Mouse (Mus musculus): ENCODE results near the gene Fxyd4. TPM values are rescaled to one million over a fixed set of nuclear protein-coding genes. Genes with fewer than 3 reads are reported as not detected.

Gene Fxyd4
- polyA plus RNA-seq, 1 experiment, result 0.64 TPM

DNA sequence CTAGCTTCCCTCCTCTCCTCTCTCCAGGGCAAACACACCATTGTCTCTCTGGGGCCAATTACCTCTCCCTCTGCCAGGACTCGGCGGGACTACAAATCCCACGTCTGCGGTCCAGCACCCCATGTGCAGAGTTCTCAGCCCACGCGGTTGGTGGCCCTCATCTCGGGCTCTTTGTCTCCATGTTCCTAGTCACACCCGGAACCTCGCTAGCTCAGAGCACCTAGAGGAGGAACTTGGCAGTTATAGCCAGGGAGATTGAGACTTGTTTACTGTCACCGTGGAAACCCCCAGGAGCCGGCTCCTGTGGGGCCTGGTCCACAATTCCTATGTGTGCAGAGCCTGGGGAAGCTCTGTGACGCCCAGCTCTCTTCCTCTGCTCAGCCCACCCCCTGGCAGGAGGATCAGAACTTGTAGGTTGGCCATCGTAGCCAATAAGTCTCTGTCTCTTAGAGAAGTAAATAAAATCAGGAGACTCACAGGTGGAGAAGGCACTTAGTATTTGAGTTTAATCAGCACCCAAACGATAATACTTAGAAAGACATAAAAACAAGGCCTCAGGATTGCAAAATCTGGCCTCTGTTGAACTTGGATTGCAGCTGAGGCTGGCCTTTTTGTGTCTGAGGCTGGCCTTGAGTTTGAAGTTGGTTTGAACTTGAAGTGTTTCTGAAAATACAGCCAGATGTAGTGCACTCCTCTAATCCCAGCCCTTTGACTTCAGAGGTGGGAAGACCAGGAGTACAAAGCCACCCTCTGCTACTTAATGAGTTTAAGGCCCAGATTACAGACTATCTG lies 45.9 kb downstream of the Fxyd4 start:
- H3K36me3 ChIP-seq (ENCODE audit: control insufficient read depth, insufficient read depth), result no peaks in the 10 kb centered on the region
- H3K4me2 ChIP-seq (ENCODE audit: low read depth), result no peak overlapping the region
- H3K4me3 ChIP-seq, result no peak overlapping the region
- TF ChIP-seq TCF3 (IDR thresholded peaks at IDR 0.05; ENCODE audit: insufficient read length, low read depth), result no peak
- TF ChIP-seq MYOG (IDR thresholded peaks at IDR 0.05; ENCODE audit: control insufficient read depth in 1 of 3, insufficient read depth in 1 of 3, insufficient read length in 2 of 3, low read depth in 2 of 3), result no peak
- TF ChIP-seq CEBPB (IDR thresholded peaks at IDR 0.05; ENCODE audit: insufficient read depth, poor library complexity, severe bottlenecking), result no peak
- TF ChIP-seq MYOD1 (IDR thresholded peaks at IDR 0.05; ENCODE audit: control insufficient read depth in 1 of 3, insufficient read length in 2 of 3, low read depth in 2 of 3), result no peak
- TF ChIP-seq SRF (IDR thresholded peaks at IDR 0.05; ENCODE audit: control insufficient read depth, insufficient read length, low read depth), result no peak
- TF ChIP-seq REST (IDR thresholded peaks at IDR 0.05; ENCODE audit: insufficient read depth, insufficient read length), result no peak
- TF ChIP-seq E2F4 (IDR thresholded peaks at IDR 0.05; ENCODE audit: insufficient read depth), result no peak
- no peak for TF ChIP-seq MAX (IDR thresholded peaks at IDR 0.05; ENCODE audit: low read depth)
- TF ChIP-seq USF1 (IDR thresholded peaks at IDR 0.05; ENCODE audit: low read depth), result no peak
- no peak for TF ChIP-seq POLR2A (IDR thresholded peaks at IDR 0.05; ENCODE audit: insufficient read length, low read depth)
- TF ChIP-seq POLR2AphosphoS2 (IDR thresholded peaks at IDR 0.05; ENCODE audit: insufficient read length, low read depth), result no peak
- TF ChIP-seq TCF12 (IDR thresholded peaks at IDR 0.05; ENCODE audit: insufficient read depth, poor library complexity, severe bottlenecking), result no peak
- H3K27me3 ChIP-seq (ENCODE audit: control insufficient read depth, insufficient read depth, insufficient read length), result no peaks in the 10 kb centered on the region
- no peaks in the 10 kb centered on the region for H3K79me2 ChIP-seq (ENCODE audit: control insufficient read depth, insufficient read depth)
- no peak overlapping the region for H3ac ChIP-seq (ENCODE audit: control insufficient read depth, insufficient read length)

GRCm38 (mm10) chr6:117890257-117890656 lies 47.2 kb downstream of the Fxyd4 start:
- TF ChIP-seq MYOD1 (IDR thresholded peaks at IDR 0.05; ENCODE audit: control insufficient read depth in 1 of 3, insufficient read length in 2 of 3, low read depth in 2 of 3), result no peak
- TF ChIP-seq TCF3 (IDR thresholded peaks at IDR 0.05; ENCODE audit: insufficient read length, low read depth), result no peak
- no peak for TF ChIP-seq TCF12 (IDR thresholded peaks at IDR 0.05; ENCODE audit: insufficient read depth, poor library complexity, severe bottlenecking)
- no peak for TF ChIP-seq POLR2A (IDR thresholded peaks at IDR 0.05; ENCODE audit: insufficient read length, low read depth)
- Histone ChIP-seq H3ac (ENCODE audit: control insufficient read depth, insufficient read length) (no peak overlapping the region), H3K27me3 (ENCODE audit: control insufficient read depth, insufficient read depth, insufficient read length) (no peaks in the 10 kb centered on the region), H3K36me3 (ENCODE audit: control insufficient read depth, insufficient read depth) (no peaks in the 10 kb centered on the region), H3K79me2 (ENCODE audit: control insufficient read depth, insufficient read depth) (no peaks in the 10 kb centered on the region), H3K4me3 (no peak overlapping the region), H3K4me2 (ENCODE audit: low read depth) (no peak overlapping the region)

DNA sequence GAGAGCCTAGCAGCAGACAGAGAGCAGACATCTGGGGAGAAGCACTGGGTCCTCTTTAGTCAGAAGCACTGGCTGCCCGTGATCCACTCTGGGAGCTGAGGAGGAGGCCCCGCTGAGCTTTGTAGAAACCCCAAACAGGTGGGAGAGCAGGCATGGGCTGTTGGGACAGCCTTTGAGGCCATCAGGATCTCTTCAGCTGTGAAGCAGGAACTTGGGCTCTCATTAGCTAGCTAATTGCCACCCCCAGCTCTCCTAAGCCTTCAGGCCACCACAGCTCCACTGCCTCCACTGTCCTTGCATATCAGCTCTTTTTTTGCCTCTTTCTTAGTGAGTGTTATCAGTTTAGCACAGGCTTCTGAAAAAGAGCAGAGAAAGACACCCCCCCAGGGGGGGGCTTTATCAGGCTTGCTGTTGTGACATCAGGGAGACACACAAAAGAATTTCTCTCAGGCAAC lies 48.8 kb downstream of the Fxyd4 start:
- no peak for TF ChIP-seq TCF12 (IDR thresholded peaks at IDR 0.05; ENCODE audit: insufficient read depth, poor library complexity, severe bottlenecking)
- no peak for TF ChIP-seq REST (IDR thresholded peaks at IDR 0.05; ENCODE audit: insufficient read depth, insufficient read length)
- no peak for TF ChIP-seq TCF3 (IDR thresholded peaks at IDR 0.05; ENCODE audit: insufficient read length, low read depth)
- Histone ChIP-seq H3K36me3 (ENCODE audit: control insufficient read depth, insufficient read depth) (no peaks in the 10 kb centered on the region), H3K4me3 (no peak overlapping the region), H3K27me3 (ENCODE audit: control insufficient read depth, insufficient read depth, insufficient read length) (no peaks in the 10 kb centered on the region), H3ac (ENCODE audit: control insufficient read depth, insufficient read length) (no peak overlapping the region), H3K79me2 (ENCODE audit: control insufficient read depth, insufficient read depth) (no peaks in the 10 kb centered on the region), H3K4me2 (ENCODE audit: low read depth) (no peak overlapping the region)

- Histone ChIP-seq H3K4me3 (no peak overlapping the region), H3K27me3 (ENCODE audit: control insufficient read depth, insufficient read depth, insufficient read length) (no peaks in the 10 kb centered on the region), H3K4me2 (ENCODE audit: low read depth) (no peak overlapping the region), H3K79me2 (ENCODE audit: control insufficient read depth, insufficient read depth) (no peaks in the 10 kb centered on the region), H3K36me3 (ENCODE audit: control insufficient read depth, insufficient read depth) (no peaks in the 10 kb centered on the region), H3ac (ENCODE audit: control insufficient read depth, insufficient read length) (no peak overlapping the region)
- TF ChIP-seq TCF12 (IDR thresholded peaks at IDR 0.05; ENCODE audit: insufficient read depth, poor library complexity, severe bottlenecking), result no peak
- no peak for TF ChIP-seq POLR2AphosphoS2 (IDR thresholded peaks at IDR 0.05; ENCODE audit: insufficient read length, low read depth)
- no peak for TF ChIP-seq REST (IDR thresholded peaks at IDR 0.05; ENCODE audit: insufficient read depth, insufficient read length)
Measured at GRCm38 (mm10) chr6:117888032-117888431, 49.5 kb downstream of the Fxyd4 start.

GRCm38 (mm10) chr6:117885943-117886342 lies 51.5 kb downstream of the Fxyd4 start:
- no peaks in the 10 kb centered on the region for H3K36me3 ChIP-seq (ENCODE audit: control insufficient read depth, insufficient read depth)
- H3K27me3 ChIP-seq (ENCODE audit: control insufficient read depth, insufficient read depth, insufficient read length), result no peaks in the 10 kb centered on the region
- no peak overlapping the region for H3ac ChIP-seq (ENCODE audit: control insufficient read depth, insufficient read length)
- H3K4me2 ChIP-seq (ENCODE audit: low read depth), result no peak overlapping the region
- no peak for TF ChIP-seq TCF12 (IDR thresholded peaks at IDR 0.05; ENCODE audit: insufficient read depth, poor library complexity, severe bottlenecking)
- H3K79me2 ChIP-seq (ENCODE audit: control insufficient read depth, insufficient read depth), result no peaks in the 10 kb centered on the region
- no peak overlapping the region for H3K4me3 ChIP-seq

Other genes starting within 250 kb of the Fxyd4 start
- gene Zfp637, start 96.5 kb downstream of the Fxyd4 start, polyA plus RNA-seq (2012; fragmentation: generic; extraction: Trizol), result 58.3 TPM
- gene Zfp239, start 75.6 kb downstream of the Fxyd4 start, polyA plus RNA-seq (2012; fragmentation: generic; extraction: Trizol), result 2.1 TPM
- 186 TPM for gene Hnrnpf, start 37.4 kb downstream of the Fxyd4 start, polyA plus RNA-seq (2012; fragmentation: generic; extraction: Trizol)
- gene Rasgef1a, start 73.7 kb upstream of the Fxyd4 start, polyA plus RNA-seq (2012; fragmentation: generic; extraction: Trizol), result 0.11 TPM
- 5.8 TPM for gene Csgalnact2, start 201.4 kb upstream of the Fxyd4 start, polyA plus RNA-seq (2012; fragmentation: generic; extraction: Trizol)

All from myocyte (in vitro differentiated cells).